Mouse (Mus musculus): ENCODE results near the gene Dus1l.
"Not testable (repeated sequence)": the region's sequence is repeated elsewhere in the genome, so short reads cannot be mapped to it uniquely, and the experiment has no call there.

Gene Dus1l

DNA sequence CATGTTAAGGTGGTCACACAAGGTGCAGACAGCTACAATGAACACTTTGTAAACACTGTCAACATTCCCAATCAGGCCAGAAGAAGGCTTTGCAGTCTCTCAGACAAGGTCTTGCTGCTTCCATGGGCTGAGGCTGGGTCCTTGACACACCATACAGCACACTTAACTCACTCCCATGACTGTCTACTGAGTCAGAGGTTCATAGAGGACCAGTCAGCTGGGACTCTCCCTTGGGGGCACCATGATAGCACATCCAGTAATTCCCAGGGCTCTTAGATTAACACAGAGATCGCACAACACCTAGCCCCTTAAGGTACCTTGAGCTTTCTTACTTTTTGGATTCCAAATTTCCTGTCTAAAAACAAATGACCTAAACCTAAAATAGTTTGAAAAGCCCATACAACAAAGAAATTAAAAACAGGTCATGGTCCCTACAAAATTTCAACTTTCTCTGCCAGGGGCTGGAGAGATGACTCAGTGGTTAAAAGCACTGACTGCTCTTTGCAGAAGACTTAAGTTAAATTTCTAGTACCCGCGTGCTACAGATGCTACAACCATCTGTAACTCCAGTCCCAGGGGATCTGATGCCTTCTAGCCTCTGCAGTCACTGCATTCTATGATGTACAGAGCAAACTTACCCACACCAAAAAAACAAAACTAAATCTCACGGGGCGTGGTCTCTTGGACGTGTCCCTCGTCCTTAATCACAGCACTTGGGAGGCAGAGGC lies 22.6 kb downstream of the Dus1l start:
- DNase-seq, result no peak

DNA sequence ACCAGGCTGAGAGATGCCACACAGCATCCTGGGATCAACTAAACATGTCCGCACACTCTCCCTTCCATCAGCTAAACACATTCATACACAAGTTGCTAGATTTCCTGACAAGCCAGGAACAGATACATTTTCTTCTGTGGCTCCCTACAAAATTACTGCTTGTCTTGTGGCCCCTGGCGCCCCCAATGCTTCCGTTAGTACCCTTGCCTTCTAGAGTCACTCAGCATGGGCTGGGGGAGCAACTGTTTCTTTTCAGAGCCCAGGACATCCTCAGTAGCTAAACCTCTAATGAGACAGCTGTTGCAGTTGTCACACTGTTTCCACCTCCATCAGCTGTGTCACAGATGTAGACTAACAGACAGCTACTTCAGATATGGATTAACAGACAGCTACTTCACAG lies 23.5 kb downstream of the Dus1l start:
- no peak for DNase-seq

GRCm38 (mm10) chr11:120768206-120768605 lies 28.0 kb downstream of the Dus1l start:
- no peak for DNase-seq

DNA sequence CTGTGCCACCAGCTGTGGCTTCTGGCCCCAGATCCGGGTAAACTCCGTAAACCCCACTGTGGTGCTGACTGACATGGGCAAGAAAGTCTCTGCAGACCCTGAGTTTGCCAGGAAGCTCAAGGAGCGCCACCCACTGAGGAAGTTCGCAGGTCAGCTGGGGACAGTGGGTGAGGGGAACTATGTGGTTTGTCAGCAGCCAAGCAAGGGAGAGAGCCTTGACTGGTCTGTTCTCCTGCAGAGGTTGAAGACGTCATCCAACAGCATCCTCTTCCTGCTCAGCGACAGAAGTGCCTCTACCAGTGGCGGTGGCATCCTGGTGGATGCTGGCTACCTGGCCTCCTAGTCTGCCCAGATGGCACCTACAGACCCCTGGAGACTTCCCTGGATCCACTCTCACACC lies 29.2 kb downstream of the Dus1l start:
- not testable (repeated sequence) for DNase-seq

- DNase-seq, result not testable (repeated sequence)
Measured at GRCm38 (mm10) chr11:120763121-120763999, 32.8 kb downstream of the Dus1l start.

GRCm38 (mm10) chr11:120762672-120763041 lies 33.5 kb downstream of the Dus1l start, which contains the start of gene Hmga1b:
Hmga1b (plus strand) TSS chr11:120762794.
- DNase-seq, result not testable (repeated sequence)

GRCm38 (mm10) chr11:120761811-120762671 lies 34.2 kb downstream of the Dus1l start:
- no peak for DNase-seq

DNA sequence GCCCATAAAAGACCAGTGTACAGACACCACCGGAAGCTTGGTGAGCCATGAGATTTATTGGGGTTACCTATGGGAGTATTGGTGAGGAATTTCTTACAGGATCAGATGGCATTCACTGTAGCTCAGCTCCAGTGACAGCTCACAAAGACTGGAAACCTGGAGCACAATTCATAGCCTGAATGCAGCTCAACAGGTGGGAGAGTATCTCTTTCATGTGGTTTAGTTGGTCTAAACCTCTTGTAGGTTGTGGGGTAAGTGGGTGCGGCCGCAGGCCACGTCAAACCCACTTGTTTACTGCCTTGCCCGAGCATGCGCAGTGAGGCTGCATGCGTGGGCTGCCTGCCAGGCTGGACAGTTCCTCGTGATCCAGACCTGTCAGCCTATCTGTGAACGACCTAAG lies 36.0 kb downstream of the Dus1l start:
- no peak for DNase-seq

DNA sequence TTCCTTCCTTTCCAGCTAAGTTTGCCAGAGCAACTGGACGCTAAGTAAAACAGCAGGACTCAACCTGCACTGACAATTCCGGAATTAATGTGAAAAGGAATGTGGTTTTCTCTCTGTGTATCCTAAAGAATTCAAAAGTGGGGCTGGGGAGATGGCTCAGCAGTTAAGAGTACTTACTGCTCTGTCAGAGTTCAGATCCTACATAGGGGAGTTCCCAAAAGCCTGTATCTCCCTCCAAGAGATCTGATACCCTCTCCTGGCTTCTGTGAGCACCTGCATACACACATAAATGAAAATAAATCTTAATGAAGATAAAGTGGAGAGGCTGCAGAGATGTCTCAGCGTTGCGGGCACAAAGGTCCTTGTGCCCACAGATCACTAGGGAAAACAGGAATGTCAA lies 44.6 kb downstream of the Dus1l start:
- no peak for DNase-seq

DNA sequence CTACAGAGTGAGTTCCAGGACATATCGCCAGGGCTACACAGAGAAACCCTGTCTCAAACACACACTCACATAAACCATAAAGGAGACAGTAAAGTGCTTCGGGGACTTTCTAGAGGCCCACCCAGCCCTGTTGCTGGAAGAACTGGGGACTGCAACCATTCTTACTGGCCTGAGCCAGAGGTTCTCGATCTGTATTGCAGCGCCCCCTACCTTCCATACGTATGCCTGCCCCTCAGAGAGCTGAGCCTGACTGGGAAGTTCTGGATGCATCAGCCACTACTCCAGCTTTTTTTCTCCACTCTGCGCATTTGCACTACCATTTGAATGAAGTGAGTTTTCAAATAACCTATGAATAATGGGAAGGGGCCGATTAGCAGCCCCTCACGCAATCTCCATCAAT lies 46.8 kb downstream of the Dus1l start:
- peak; percentile 43 for DNase-seq

- DNase-seq, result no peak
Measured at GRCm38 (mm10) chr11:120747974-120748373, 48.2 kb downstream of the Dus1l start.

GRCm38 (mm10) chr11:120744121-120744701 lies 52.0 kb downstream of the Dus1l start:
- no peak for DNase-seq

DNA sequence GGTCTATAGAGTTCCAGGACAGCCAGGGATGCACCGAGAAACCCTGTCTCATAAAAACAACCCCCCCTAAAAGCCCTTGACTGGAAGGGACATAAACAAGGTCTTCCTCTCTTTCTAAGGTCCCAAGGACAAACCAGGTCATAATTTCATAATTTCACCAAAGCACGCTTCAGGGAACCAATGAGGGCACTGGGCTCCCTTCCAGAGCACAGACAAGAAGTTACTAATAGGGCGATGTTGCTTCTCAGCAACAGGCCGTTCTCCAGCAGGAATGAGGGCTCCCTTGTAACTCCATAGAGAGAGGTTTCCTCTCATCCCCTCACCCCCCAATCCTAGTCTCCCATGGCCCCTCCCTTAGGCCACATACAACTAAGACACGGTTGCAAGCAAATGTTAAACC lies 55.2 kb downstream of the Dus1l start:
- no peak for DNase-seq

Data from embryo, embryonic 11 days (tissue).